Mouse (Mus musculus) lung, postnatal 25 days (tissue): ENCODE data around the gene Spred3.
A peak's percentile ranks its signal among the peaks of the same experiment; 100 is the strongest.
"Not testable (repeated sequence)": the region's sequence is repeated elsewhere in the genome, so short reads cannot be mapped to it uniquely, and the experiment has no call there.

Source experiments
- DNase-seq: peaks from one replicate; pipeline ENCODE4 v3.0.0; 2022; ENCODE audit warnings: low spot score

Gene Spred3

GRCm38 (mm10) chr7:29168791-29169230 lies 1.4 kb downstream of the Spred3 start:
- DNase-seq = no peak

DNA sequence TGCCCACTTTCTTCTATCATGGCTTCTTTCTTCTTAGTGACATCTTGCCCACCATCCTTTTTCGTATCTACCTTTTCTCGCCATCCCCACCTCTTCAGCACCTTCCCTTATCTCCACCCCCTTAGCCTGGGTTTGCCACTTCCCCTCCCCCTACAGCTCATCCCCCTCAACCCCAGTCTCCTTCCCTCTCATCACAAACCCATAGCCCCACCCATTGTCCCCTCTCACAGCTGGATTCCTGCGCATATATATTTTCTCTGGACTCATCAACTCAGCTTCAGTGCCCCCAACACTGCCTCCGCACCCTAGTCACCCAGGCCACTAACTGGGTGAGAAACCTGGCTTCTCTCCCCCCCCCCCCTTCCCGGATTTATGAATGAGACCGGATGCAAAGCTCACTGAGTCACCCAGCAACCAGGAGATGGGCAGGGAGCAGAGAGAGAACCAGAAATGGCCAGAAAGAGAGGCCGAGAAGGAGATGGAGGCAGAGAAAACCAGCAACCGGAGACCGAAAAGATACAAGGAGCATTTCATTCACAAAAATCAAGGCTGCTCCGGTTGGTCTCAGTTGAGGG lies 2.0 kb downstream of the Spred3 start:
- DNase-seq = no peak

DNA sequence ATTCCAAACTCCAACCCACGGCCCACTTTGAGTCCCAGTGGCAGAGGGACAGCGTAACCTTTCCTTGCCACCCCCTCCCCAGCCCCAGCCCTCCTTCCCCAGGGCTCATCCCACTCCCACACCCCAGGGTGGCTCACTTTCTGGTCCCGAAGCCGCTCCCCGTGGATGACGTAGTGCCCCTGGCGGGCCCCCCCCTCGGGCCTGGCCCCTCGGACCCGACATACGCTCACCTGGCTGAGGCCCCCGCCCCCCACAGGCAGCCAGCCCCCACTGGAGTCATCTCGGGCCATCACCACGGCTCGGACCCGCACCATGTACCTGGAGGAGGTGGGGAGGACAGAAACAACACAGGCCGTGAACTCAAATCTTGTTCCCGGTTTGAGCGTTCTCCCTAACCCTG lies 2.6 kb downstream of the Spred3 start:
- no peak for DNase-seq

- peak; percentile 84 for DNase-seq
Observed at GRCm38 (mm10) chr7:29162750-29163525, 7.3 kb downstream of the Spred3 start.

- peak; percentile 51 for DNase-seq
Observed at GRCm38 (mm10) chr7:29162294-29162693, 7.9 kb downstream of the Spred3 start.

DNA sequence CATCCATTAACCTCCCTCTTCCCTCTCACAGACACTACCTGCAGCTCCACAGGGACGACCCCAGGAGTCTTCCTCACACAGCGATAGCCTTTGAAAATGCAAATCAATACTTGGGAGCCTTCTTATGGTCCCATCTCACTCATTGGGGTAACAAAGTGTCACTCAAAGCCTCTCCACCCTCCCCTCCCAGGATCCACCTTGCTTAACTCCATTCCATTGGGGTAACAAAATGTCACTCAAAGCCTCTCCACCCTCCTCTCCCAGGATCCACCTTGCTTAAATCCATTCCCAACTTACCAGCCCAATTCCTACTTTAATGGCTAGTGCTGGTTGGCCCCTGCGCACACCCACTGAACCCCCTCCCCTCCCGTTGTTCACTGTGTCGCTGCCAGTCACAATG lies 11.9 kb downstream of the Spred3 start:
- DNase-seq = no peak

DNA sequence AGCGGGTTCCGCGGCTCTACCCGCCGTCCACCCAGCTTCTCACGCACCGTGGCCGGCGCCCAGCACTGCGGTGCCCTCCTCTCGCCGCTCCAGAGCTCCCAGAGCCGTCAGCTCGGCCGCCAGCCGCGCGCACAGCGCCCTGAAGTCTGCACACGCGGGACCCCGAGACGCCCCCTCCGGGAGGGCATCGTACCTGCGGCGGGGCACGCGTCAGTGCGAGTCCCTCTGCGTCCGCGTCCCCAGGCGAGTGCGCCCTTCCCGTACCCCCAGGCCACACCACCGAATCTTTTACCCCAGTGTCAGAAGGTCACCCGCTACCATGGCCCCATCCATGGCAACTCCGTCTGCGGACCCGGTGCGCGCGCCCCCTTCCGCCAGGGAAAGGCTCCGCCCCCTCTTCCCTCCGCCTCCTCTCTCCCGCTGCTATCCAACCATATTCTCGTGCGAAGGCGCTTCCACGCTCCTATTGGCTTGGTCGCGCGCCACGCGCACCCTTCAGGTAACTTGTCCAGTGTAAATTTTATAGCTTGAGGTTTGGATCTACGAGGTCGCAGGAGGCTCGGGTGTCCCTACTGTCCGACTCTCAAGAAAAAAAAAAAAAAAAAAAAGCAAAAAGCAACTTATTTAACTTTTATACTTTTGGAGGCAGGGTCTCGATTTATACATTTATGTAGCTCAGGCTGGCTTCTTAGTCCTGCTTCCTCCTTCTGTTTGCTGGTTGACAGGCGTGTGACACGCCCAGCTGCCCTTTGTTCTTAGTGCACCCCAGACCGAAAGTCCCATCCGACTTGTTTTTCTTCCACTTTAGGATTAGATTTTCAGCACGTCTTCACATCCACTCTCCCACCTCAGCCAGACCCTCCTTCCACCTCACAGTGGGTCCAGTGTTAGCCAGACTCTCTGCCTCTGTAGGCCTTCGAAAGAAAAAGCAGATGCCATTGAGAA lies 14.1 kb downstream of the Spred3 start, which contains the start of gene Fam98c:
TSS of gene Fam98c (minus strand) at position 397 of the 945 bp plus-strand sequence.
- peak; percentile 89 for DNase-seq

DNA sequence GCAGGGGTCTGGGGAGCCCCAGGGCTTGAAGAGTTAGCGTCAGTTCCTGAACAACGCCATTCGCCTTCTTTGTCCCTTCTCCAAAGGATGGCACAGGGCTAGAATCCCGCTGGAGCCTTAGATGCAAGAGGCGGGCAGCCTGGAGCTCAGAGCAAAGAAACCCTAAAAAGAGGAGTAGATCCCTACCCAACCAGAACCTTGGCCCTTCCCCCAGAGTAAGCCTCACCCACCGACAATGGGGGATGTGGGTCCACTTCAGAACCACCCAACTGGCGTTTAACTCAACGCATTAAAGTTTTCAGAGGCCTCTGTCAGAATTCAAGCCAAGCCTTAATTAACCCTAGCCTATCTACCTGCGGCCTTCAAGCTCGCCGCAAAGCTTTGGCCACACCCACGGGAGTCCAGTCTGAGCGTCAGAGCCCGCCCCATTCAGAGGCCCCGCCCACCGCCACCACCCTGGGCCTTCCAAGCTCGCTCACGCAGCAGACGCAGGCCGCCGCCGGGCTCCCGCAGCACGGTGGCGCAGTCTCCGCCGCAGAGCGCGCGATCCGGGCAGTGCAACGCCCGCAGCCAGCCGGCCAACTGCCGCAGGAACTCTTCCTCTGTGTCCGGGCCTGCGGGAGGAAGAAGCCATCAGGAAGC lies 14.9 kb downstream of the Spred3 start:
- DNase-seq = peak; percentile 90

GRCm38 (mm10) chr7:29154018-29154720 lies 16.0 kb downstream of the Spred3 start:
- DNase-seq = no peak

DNA sequence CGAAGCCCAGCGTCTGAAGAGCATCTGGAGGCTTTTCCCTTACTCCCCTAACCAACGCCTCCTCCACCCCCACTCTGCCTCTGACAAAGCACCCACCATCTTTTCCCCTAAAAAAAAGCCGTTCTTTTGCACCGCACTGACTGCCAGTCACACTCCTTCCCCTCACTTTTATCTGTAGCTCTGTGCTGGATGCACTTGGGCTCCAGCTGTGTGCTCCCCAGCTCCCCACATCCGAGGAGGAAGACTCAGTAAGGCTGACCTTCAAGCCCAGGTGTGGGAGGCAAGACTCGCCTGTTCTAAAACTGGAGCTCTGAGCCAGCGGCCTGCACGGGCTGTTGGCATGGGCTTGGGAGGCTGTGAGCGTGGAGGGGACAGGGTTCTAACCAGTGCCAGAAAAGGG lies 18.7 kb downstream of the Spred3 start:
- DNase-seq = no peak

- DNase-seq = no peak
Observed at GRCm38 (mm10) chr7:29148771-29149170, 21.4 kb downstream of the Spred3 start.

DNA sequence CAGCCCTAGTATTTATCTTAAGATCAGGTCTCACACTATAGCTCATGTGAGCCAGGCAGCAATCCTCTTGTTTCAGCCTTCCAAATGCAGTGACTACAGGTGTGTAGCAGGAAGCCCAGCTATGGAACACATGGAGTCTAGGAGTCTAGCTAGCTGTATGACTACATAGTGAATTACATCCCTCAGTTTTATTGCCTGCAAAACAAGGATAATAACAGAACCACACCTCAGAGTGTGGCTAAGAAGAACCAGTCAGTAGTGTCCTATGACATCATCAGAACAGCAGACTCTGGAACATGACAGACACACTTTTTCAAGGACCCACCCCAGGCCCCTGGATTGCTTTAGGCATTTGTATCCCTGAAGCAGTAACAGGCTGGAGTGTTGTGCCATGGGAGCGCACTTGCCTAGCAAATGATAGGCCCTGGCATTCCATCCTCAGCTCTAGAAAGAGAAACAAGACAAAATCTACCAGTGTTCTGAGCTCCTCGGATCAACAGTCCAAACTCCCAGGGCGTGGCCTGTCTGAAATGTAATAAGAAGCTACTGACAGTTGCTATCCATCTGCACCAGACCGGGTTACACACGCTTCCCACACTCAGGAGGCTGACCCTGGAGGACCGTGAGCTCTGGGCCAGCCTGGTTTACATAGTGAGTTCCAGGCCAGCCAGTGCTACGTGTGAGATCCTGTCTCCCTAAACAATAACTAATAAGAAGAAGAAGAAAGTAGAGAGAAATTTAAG lies 23.4 kb downstream of the Spred3 start:
- no peak for DNase-seq

- DNase-seq = peak; percentile 29
Observed at GRCm38 (mm10) chr7:29144006-29144405, 26.2 kb downstream of the Spred3 start.

GRCm38 (mm10) chr7:29141416-29141815 lies 28.8 kb downstream of the Spred3 start:
- peak; percentile 12 for DNase-seq

DNA sequence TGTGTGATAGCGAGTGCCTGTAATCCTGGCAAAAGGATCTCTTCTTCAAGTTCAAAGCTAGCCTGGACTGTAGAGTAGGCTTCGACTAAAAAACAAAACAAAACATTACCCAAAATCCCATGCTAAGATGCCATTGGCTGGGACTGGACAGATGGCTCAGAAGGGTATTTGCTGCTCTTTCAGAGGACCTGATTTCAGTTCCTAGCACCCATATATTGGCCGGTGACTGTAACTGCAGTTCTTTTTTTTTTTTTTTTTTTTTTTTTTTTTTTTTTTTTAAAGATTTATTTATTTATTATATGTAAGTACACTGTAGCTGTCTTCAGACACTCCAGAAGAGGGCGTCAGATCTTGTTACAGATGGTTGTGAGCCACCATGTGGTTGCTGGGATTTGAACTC lies 31.0 kb downstream of the Spred3 start:
- DNase-seq = not testable (repeated sequence)

GRCm38 (mm10) chr7:29137429-29137828 lies 32.8 kb downstream of the Spred3 start:
- no peak for DNase-seq

DNA sequence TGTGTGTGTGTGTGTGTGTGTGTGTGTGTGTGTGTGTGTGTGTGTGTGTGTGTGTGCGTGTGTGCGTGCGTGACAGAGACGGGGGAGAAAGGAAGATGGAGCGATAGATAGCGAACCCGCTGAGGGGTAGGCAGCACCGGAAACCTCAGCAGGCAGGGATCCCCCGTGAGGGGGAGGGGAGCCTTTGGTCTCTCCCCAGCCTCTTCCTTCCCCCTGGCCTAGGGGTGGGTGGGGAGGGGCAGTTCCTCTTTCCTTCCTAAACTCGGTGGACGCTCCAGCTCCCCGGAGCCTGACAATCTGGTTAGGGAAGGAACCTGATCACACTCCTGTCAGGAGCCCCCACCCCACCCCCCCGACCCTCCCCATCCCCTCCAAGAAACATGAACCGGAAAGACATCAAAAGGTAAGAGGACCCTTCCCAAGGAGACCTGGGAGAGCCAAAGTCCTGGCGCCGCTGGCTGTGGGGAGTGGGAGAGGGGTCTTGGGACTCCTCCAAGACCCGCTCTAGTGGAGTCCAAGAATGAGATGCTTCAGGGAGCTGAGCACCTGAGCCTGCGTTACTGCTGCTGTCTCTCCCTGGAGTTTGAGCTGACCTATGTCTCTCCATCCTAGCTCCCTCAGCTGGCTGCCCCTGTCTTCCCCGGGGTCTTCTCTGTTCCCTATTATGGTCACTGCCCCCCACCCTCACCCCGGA lies 35.4 kb downstream of the Spred3 start, which contains the start of gene Rasgrp4:
TSS of gene Rasgrp4 (plus strand) at position 159 of the 694 bp plus-strand sequence.
- peak; percentile 44 for DNase-seq

- no peak for DNase-seq
Observed at GRCm38 (mm10) chr7:29134230-29134629, 36.0 kb downstream of the Spred3 start.

DNA sequence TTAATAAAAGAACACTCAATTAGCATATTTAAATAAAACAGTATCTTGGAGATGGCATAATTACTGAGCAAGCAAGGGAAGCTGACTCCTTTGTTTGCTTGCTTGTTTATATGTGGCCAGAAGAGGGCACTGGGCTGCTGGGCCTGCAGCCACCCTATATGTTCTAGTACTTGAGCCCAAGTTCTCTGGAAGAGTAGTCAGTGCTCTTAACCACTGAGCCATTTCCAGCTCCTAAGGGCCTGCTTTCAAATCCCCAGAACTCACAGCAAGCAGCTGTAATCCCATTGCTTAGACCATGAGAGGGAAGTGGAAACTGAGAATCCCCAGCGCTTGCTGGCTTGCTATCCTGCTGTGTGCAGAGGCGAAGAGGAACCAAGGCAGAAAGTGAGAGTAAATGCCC lies 41.5 kb downstream of the Spred3 start:
- DNase-seq = no peak
